Mouse (Mus musculus) heart, embryonic 10.5 days (tissue): ENCODE measurements at regions not wholly inside any gene's neighbourhood (a gene's known extent, or its start where the extent isn't known, plus 50 kb on each side); places are given as distances from the start of the nearest gene placed in this dataset.

Experiments used
- DNase-seq: peaks from one replicate; pipeline ENCODE4 v3.0.0-alpha.2; 2017; ENCODE audit warnings: low spot score
- H3K27ac ChIP-seq: fragments of 300-500 bp; sonication (generic); 2 replicates; pipeline ENCODE4 v1.5.1; 2016; ENCODE audit warnings: mild to moderate bottlenecking
- H3K27me3 ChIP-seq: fragments of 300-500 bp; sonication (generic); 2 replicates; pipeline ENCODE4 v1.6.1; 2016; ENCODE audit warnings: mild to moderate bottlenecking; ENCODE audit not compliant: poor library complexity, insufficient read depth, severe bottlenecking
- H3K36me3 ChIP-seq: fragments of 300-500 bp; sonication (generic); 2 replicates; pipeline ENCODE4 v1.6.1; 2016; ENCODE audit warnings: mild to moderate bottlenecking, moderate library complexity
- H3K4me1 ChIP-seq: fragments of 300-500 bp; sonication (generic); 2 replicates; pipeline ENCODE4 v1.6.1; 2016; ENCODE audit warnings: mild to moderate bottlenecking
- H3K4me3 ChIP-seq: fragments of 300-500 bp; sonication (generic); 2 replicates; pipeline ENCODE4 v1.5.1; 2016; ENCODE audit warnings: mild to moderate bottlenecking, moderate library complexity
- H3K9me3 ChIP-seq: fragments of 300-500 bp; sonication (generic); 2 replicates; pipeline ENCODE4 v1.6.1; 2016; ENCODE audit warnings: mild to moderate bottlenecking, moderate library complexity
- WGBS: fragments of 180-500 bp; shearing (Covaris S2); methylation state at CpG from one replicate; pipeline ENCODE4 v1.1.7; 2016; 5-methylcytosine and 5-hydroxymethylcytosine counted together

- Histone ChIP-seq H3K36me3 (no peaks in the 10 kb centered on the region), H3K4me1 (no peaks in the 10 kb centered on the region), H3K27me3 (no peaks in the 10 kb centered on the region), H3K4me3 (no peak overlapping the region), H3K9me3 (no peaks in the 10 kb centered on the region), H3K27ac (no peak overlapping the region)
- no peak for DNase-seq
- 69% methylated on average over 3 of the region's 3 CpGs for WGBS
Measured at GRCm38 (mm10) chr8:31755737-31756136, 1672.8 kb upstream of the 5930422O12Rik start.

DNA sequence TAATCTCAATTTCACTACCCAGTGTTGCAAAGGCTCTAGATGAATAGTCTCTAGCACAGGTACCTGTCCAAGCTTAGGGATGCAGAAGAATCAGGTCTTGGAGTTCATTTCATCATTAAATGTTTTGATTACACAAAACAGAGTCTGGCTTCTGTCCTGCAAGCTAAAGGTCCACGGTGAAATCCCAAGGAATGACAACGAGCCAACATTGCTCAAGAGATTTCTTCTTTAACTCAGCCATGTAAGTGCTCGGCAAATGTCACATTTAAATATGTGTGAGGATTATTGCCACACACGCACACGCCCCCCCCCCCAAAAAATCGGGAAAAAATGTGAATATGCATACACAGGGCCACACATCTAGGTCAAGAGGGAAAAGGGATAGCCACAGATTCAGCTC is 1666.4 kb upstream of the 5930422O12Rik start:
- no peak for DNase-seq
- H3K4me1 ChIP-seq, result no peaks in the 10 kb centered on the region
- no peaks in the 10 kb centered on the region for H3K9me3 ChIP-seq
- WGBS, result 77% methylated on average over 6 of the region's 6 CpGs
- H3K27me3 ChIP-seq, result no peaks in the 10 kb centered on the region
- H3K27ac ChIP-seq, result no peak overlapping the region
- no peak overlapping the region for H3K4me3 ChIP-seq
- H3K36me3 ChIP-seq, result no peaks in the 10 kb centered on the region
